Mouse (Mus musculus) v-Abl transformed pro-B cells (cell line): Measurements from ENCODE around the gene Serpinb6b.

Experiments
- in situ Hi-C, 2 experiments: fragments of 400-800 bp; cut with MboI; formaldehyde crosslinking; loops; one replicate each; pipeline ENCODE4 v1.15.1; 2025; ENCODE audit not compliant: unreplicated experiment in 2 of 2

Serpinb6b gene

GRCm38 (mm10) chr13:33027244-33027643, 62.2 kb downstream of the Serpinb6b start, which contains the start of gene Serpinb9b:
Gene Serpinb9b (plus strand): TSS chr13:33027416.
- in situ Hi-C loops: no loop called here

- in situ Hi-C loops: no loop called here
Observed at GRCm38 (mm10) chr13:33028146-33028545, 63.1 kb downstream of the Serpinb6b start.

GRCm38 (mm10) chr13:33028550-33028949, 63.5 kb downstream of the Serpinb6b start:
- in situ Hi-C loops: no loop called here
